In genomic region chr16:75263903-75264302, GRCm38 (mm10) we compare ENCODE assay signal across 34 mouse cellular contexts.
DNase-seq lines count a peak whose midpoint lies in the region; ATAC-seq and TF ChIP-seq lines count a peak whose summit lies in the region.
"Had no signal": no experiment of that assay in that cellular context is flagged by ENCODE, and none has a peak within 500 bp of the region (broad histone marks: within the 10 kb centered on the region; RNA-seq: fewer than 3 reads in every experiment).

No protein-coding gene starts in this region.

- H3K9me3 ChIP-seq in forebrain, embryonic 16.5 days (ENCODE audit: control insufficient read depth, low read length): no peaks in the 10 kb centered on the region
- no peaks in the 10 kb centered on the region for H3K9me3 ChIP-seq in forebrain, embryonic 10.5 days
- H3K9me3 ChIP-seq: embryonic facial prominence, embryonic 13.5 days; forebrain, embryonic 12.5 days; hindbrain, embryonic 10.5 days; hindbrain, embryonic 15.5 days; kidney, embryonic 15.5 days; lung, embryonic 15.5 days; neural tube, embryonic 12.5 days had no signal

- 54% methylated on average over 6 of the region's 6 CpGs for WGBS in forebrain, embryonic 16.5 days
- WGBS in forebrain, embryonic 10.5 days: 97% methylated on average over 6 of the region's 6 CpGs

- no peak for DNase-seq in forebrain, embryonic 10.5 days (ENCODE audit: extremely low spot score, low spot score)
- DNase-seq in left cerebral cortex, adult 2 months (ENCODE audit: extremely low spot score in 1 of 2, low spot score in 2 of 2): no peak
- DNase-seq in left cerebral cortex, adult 8-10 months (ENCODE audit: low spot score in 2 of 2): no peak
- DNase-seq in brain, adult 2 months (ENCODE audit: low read depth, low spot score): peak; percentile 52
- DNase-seq in layer of hippocampus, adult 2 months (ENCODE audit: low spot score in 2 of 2): peak; percentile 45 to 63
- DNase-seq in cerebellum, postnatal 14 days: no peak
- DNase-seq in cerebellum, adult 9-10 months: no peak
- DNase-seq: adrenal gland, postnatal 14 days; cerebellum, adult 2 months; cerebellum, postnatal 36 days; embryo, embryonic 11 days; gastrocnemius, postnatal 14 days; heart, postnatal 14 days; kidney, adult 11 months; kidney, postnatal 25 days; right cerebral cortex, adult 18-20 months; right cerebral cortex, postnatal 4 days; thymus, adult 2 months; thymus, postnatal 4 days had no signal

- H3K9ac ChIP-seq in forebrain, embryonic 16.5 days (replicated peaks; ENCODE audit: low read depth, low read length): no peak overlapping the region
- H3K9ac ChIP-seq: embryonic facial prominence, embryonic 13.5 days; forebrain, embryonic 12.5 days; hindbrain, embryonic 15.5 days; kidney, embryonic 15.5 days; lung, embryonic 15.5 days; neural tube, embryonic 12.5 days had no signal

- H3K27me3 ChIP-seq in forebrain, embryonic 16.5 days (replicated peaks; ENCODE audit: control insufficient read depth, insufficient read depth, low read length): no peaks in the 10 kb centered on the region
- H3K27me3 ChIP-seq in forebrain, embryonic 10.5 days (ENCODE audit: poor library complexity, severe bottlenecking): no peaks in the 10 kb centered on the region
- H3K27me3 ChIP-seq: embryonic facial prominence, embryonic 13.5 days; forebrain, embryonic 12.5 days; hindbrain, embryonic 15.5 days; kidney, embryonic 15.5 days; lung, embryonic 15.5 days; neural tube, embryonic 12.5 days; Patski had no signal

- intact Hi-C loops in left cerebral cortex, adult 2 months (cut with DNase I): no loop called here

- H3K4me1 ChIP-seq in forebrain, embryonic 16.5 days (replicated peaks; ENCODE audit: control insufficient read depth, insufficient read depth, low read length): no peaks in the 10 kb centered on the region
- no peaks in the 10 kb centered on the region for H3K4me1 ChIP-seq in forebrain, embryonic 10.5 days
- H3K4me1 ChIP-seq: embryonic facial prominence, embryonic 13.5 days; forebrain, embryonic 12.5 days; hindbrain, embryonic 10.5 days; hindbrain, embryonic 15.5 days; kidney, embryonic 15.5 days; lung, embryonic 15.5 days; neural tube, embryonic 12.5 days had no signal

- no peak overlapping the region for H3K4me3 ChIP-seq in forebrain, embryonic 16.5 days (replicated peaks; ENCODE audit: low read length)
- H3K4me3 ChIP-seq in forebrain, embryonic 10.5 days: no peak overlapping the region
- no peak overlapping the region for H3K4me3 ChIP-seq in left cerebral cortex, adult 2 months
- no peak overlapping the region for H3K4me3 ChIP-seq in layer of hippocampus, adult 2 months
- H3K4me3 ChIP-seq: embryonic facial prominence, embryonic 13.5 days; erythroblast, embryonic 14.5 days; forebrain, embryonic 12.5 days; hindbrain, embryonic 10.5 days; hindbrain, embryonic 15.5 days; kidney, embryonic 15.5 days; lung, embryonic 15.5 days; myocyte; neural tube, embryonic 12.5 days had no signal

- peak; percentile 58 for ATAC-seq in forebrain, embryonic 16.5 days
- ATAC-seq: inflammation-experienced regulatory T-cells, adult 6 months; midbrain, embryonic 16.5 days; Patski had no signal

- no peak for TF ChIP-seq CTCF in left cerebral cortex, adult 2 months (IDR thresholded peaks at IDR 0.05)
- TF ChIP-seq CTCF in layer of hippocampus, adult 2 months (conservative IDR thresholded peaks at IDR 0.05): no peak

- no peak overlapping the region for H3K27ac ChIP-seq in forebrain, embryonic 16.5 days (ENCODE audit: low read length)
- H3K27ac ChIP-seq in forebrain, embryonic 10.5 days: no peak overlapping the region
- peak overlapping the region; percentile 24; the same call in 1 of the 2 replicates for H3K27ac ChIP-seq in left cerebral cortex, adult 2 months
- H3K27ac ChIP-seq in layer of hippocampus, adult 2 months: peak overlapping the region; percentile 1; the same call in 1 of the 2 replicates
- H3K27ac ChIP-seq: embryonic facial prominence, embryonic 13.5 days; forebrain, embryonic 12.5 days; hindbrain, embryonic 10.5 days; hindbrain, embryonic 15.5 days; kidney, embryonic 15.5 days; lung, embryonic 15.5 days; neural tube, embryonic 12.5 days; stomach, postnatal 0 days had no signal

- H3K4me2 ChIP-seq in forebrain, embryonic 16.5 days (ENCODE audit: low read length): no peak overlapping the region
- H3K4me2 ChIP-seq: embryonic facial prominence, embryonic 13.5 days; forebrain, embryonic 12.5 days; hindbrain, embryonic 15.5 days; kidney, embryonic 15.5 days; lung, embryonic 15.5 days; midbrain, embryonic 11.5 days; neural tube, embryonic 12.5 days had no signal

- H3K36me3 ChIP-seq in forebrain, embryonic 16.5 days (ENCODE audit: control insufficient read depth, insufficient read depth): no peaks in the 10 kb centered on the region
- no peaks in the 10 kb centered on the region for H3K36me3 ChIP-seq in forebrain, embryonic 10.5 days (replicated peaks)
- H3K36me3 ChIP-seq: embryonic facial prominence, embryonic 13.5 days; forebrain, embryonic 12.5 days; hindbrain, embryonic 10.5 days; hindbrain, embryonic 15.5 days; kidney, embryonic 15.5 days; lung, embryonic 15.5 days; neural tube, embryonic 12.5 days had no signal

Comparison
In these comparisons a context has a peak if more than half of its experiments do, and no peak if none do; other contexts are left out.
1. H3K27ac ChIP-seq: peak in left cerebral cortex, adult 2 months (single experiment) and layer of hippocampus, adult 2 months (single experiment); none in forebrain, embryonic 16.5 days (single experiment) and forebrain, embryonic 10.5 days (single experiment).
2. DNase-seq: peak in brain, adult 2 months (single experiment) and layer of hippocampus, adult 2 months (2 of 2); none in forebrain, embryonic 10.5 days (single experiment), left cerebral cortex, adult 2 months (0 of 2), left cerebral cortex, adult 8-10 months (0 of 2), cerebellum, postnatal 14 days (0 of 2) and cerebellum, adult 9-10 months (single experiment).